Mouse (Mus musculus) hindbrain, embryonic 11.5 days (tissue): ENCODE data around the gene 2700049A03Rik. TPM values are rescaled to one million over a fixed set of nuclear protein-coding genes. Genes with fewer than 3 reads are reported as not detected.
"Not testable (repeated sequence)": the region's sequence is repeated elsewhere in the genome, so short reads cannot be mapped to it uniquely, and the experiment has no call there.

ENCODE experiments used
- ATAC-seq: fragments of 200-750 bp; cut with Nextera tagmentation; 2 replicates; pipeline ENCODE4 v1.8.0; 2017; ENCODE audit warnings: mild to moderate bottlenecking, moderate TSS enrichment, moderate library complexity; ENCODE audit not compliant: low FRiP score
- DNase-seq: peaks from one replicate; pipeline ENCODE4 v3.0.0-alpha.2; 2015; ENCODE audit warnings: low spot score
- H3K27ac ChIP-seq: fragments of 300-500 bp; sonication (generic); 2 replicates; pipeline ENCODE4 v1.5.1; 2014; ENCODE audit warnings: mild to moderate bottlenecking, low read depth, low read length
- H3K27me3 ChIP-seq: fragments of 300-500 bp; sonication (generic); 2 replicates; pipeline ENCODE4 v1.6.1; 2014; ENCODE audit warnings: mild to moderate bottlenecking, low read length, moderate library complexity, mixed read lengths; ENCODE audit not compliant: control insufficient read depth, insufficient read depth
- H3K36me3 ChIP-seq: fragments of 300-500 bp; sonication (generic); 2 replicates; pipeline ENCODE4 v1.6.1; 2014; ENCODE audit warnings: mild to moderate bottlenecking, low read length, moderate library complexity, mixed read lengths; ENCODE audit not compliant: control insufficient read depth, insufficient read depth
- H3K4me1 ChIP-seq: fragments of 300-500 bp; sonication (generic); replicated peaks from 2 replicates; pipeline ENCODE4 v1.6.1; 2014; ENCODE audit warnings: low read length, mixed read lengths; ENCODE audit not compliant: control insufficient read depth, insufficient read depth
- H3K4me2 ChIP-seq: fragments of 300-500 bp; sonication (generic); replicated peaks from 2 replicates; pipeline ENCODE4 v1.6.1; 2014; ENCODE audit warnings: mild to moderate bottlenecking, low read depth, low read length
- H3K4me3 ChIP-seq: fragments of 300-500 bp; sonication (generic); 2 replicates; pipeline ENCODE4 v1.5.1; 2014; ENCODE audit warnings: low read depth, low read length
- H3K9ac ChIP-seq: fragments of 300-500 bp; sonication (generic); 2 replicates; pipeline ENCODE4 v1.6.1; 2014; ENCODE audit warnings: low read depth, low read length
- H3K9me3 ChIP-seq: fragments of 300-500 bp; sonication (generic); 2 replicates; pipeline ENCODE4 v1.6.1; 2016; ENCODE audit warnings: low read length; ENCODE audit not compliant: control insufficient read depth
- WGBS: fragments of 180-500 bp; shearing (Covaris S2); extraction: QIAGEN DNeasy Blood & Tissue Kit; methylation state at CpG from one replicate; pipeline ENCODE4 v1.1.7; 2014; 5-methylcytosine and 5-hydroxymethylcytosine counted together
- polyA plus RNA-seq: library from polyadenylated mRNA; unstranded; fragments of >200 nt; fragmentation: Nextera tagmentation; extraction: Ambion mirVana; gene quantifications from 2 replicates; pipeline ENCODE4 v1.2.1, GENCODE M21; 2014

The 2700049A03Rik gene
- polyA plus RNA-seq, result 16.8 and 23.3 TPM in 2 replicates

- Histone ChIP-seq H3K4me3 (peak within 1 kb of the TSS; percentile 96), H3K9me3 (no peaks in the 10 kb centered on the region), H3K36me3 (0 out of 2 replicates have a peak, but pooled peaks cover 3% of the 10 kb centered on the region), H3K4me2 (peak within 1 kb of the TSS; percentile 77), H3K27me3 (no peaks in the 10 kb centered on the region), H3K9ac (peak within 1 kb of the TSS; percentile 86), H3K4me1 (no peaks in the 10 kb centered on the region; the same call in 1 of the 2 replicates), H3K27ac (peak within 1 kb of the TSS; percentile 51)
- under 1% methylated on average over 52 of the region's 52 CpGs for WGBS
- DNase-seq, result peak; percentile 86
- peak; percentile 94 for ATAC-seq
Measured at GRCm38 (mm10) chr12:71136130-71136973, at the start of gene 2700049A03Rik, which contains the start of gene Timm9. Gene 2700049A03Rik (plus strand): TSS chr12:71136848. Gene Timm9 (minus strand): TSS chr12:71136684.

DNA sequence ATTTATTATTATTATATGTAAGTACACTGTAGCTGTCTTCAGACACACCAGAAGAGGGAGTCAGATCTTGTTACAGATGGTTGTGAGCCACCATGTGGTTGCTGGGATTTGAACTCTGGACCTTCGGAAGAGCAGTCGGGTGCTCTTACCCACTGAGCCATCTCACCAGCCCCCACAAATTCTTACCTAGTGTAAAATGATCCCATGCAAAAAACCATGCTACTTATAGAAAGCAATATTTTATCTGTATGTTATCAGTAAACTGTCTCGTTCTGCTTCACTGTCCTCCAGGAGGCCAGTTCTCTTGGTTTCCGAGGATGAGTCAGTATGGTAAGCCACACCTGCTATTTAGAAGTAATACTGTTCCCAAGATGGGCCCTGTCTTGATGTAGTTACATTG, 32.4 kb upstream of the 2700049A03Rik start:
- H3K4me2 ChIP-seq, H3K27ac ChIP-seq, H3K4me1 ChIP-seq, H3K9ac ChIP-seq, H3K36me3 ChIP-seq, H3K9me3 ChIP-seq, H3K4me3 ChIP-seq, H3K27me3 ChIP-seq, DNase-seq, ATAC-seq: not testable (repeated sequence)
- 92% methylated on average over 4 of the region's 4 CpGs for WGBS

DNA sequence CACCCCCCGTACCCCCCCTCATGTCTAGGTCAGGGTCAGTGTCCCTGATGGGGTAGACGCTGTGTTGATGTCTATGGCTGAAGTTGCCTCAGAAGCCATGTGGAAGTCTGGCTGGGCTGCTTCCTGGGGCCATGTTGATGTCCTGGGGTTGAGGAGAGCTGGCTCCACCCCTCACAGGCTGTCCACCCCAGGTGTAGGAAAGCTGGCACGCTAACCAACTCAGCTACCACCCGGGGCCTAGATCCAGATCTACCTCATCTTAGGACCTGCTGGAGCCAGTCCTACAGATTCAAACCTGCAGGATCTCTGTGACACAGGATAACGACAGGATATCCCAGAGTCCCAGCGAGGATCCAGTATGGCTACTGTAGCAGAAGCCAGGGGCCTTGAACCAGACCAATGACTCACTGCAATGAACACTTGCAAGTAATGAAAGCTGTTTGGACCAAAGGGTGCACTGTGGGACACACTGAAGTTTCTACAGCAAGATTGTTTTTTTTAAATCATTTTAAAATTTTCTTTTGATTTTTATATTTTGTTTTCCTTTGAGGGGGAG, 29.4 kb upstream of the 2700049A03Rik start:
- H3K27ac ChIP-seq, result no peak overlapping the region
- no peaks in the 10 kb centered on the region for H3K4me1 ChIP-seq
- no peaks in the 10 kb centered on the region for H3K9me3 ChIP-seq
- no peak for ATAC-seq
- H3K9ac ChIP-seq, result no peak overlapping the region
- H3K36me3 ChIP-seq, result no peaks in the 10 kb centered on the region
- H3K27me3 ChIP-seq, result no peaks in the 10 kb centered on the region
- no peak for DNase-seq
- WGBS, result 84% methylated on average over 6 of the region's 6 CpGs
- H3K4me2 ChIP-seq, result no peak overlapping the region
- no peak overlapping the region for H3K4me3 ChIP-seq

DNA sequence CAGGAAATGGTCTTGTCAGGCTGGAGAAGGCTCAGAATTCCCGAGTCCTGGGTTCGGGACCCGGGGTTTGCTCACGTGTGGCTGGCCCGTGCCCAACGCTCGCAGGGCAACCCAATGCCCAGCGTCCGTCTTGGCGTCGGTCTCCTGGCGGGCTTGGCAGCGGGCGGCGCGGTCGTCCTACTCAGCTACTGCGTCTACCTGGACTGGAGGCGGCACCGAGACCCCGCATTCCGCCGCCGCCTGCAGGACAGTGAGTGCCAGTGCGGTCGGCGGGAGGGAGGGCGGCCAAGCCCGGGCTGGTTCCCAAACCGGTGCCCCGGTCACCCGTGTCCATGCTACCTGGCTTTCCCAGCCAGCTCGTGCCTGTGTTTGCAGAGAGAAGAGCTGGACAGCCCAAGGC, 25.3 kb upstream of the 2700049A03Rik start, which contains the start of gene Tomm20l:
Tomm20l (plus strand) TSS at position 98 of the 400 bp plus-strand sequence.
- no peaks in the 10 kb centered on the region for H3K36me3 ChIP-seq
- H3K27ac ChIP-seq, result no peak within 1 kb of the TSS
- no peaks in the 10 kb centered on the region for H3K9me3 ChIP-seq
- DNase-seq (peak; percentile 51), ATAC-seq (no peak)
- 12% methylated on average over 33 of the region's 33 CpGs for WGBS
- 0 out of 2 replicates have a peak within 1 kb of the TSS, but pooled peaks have one; percentile 0 for H3K4me3 ChIP-seq
- no peak within 1 kb of the TSS; the same call in 1 of the 2 replicates for H3K4me2 ChIP-seq
- H3K27me3 ChIP-seq, result no peaks in the 10 kb centered on the region
- no peak within 1 kb of the TSS for H3K9ac ChIP-seq
- no peaks in the 10 kb centered on the region for H3K4me1 ChIP-seq

- DNase-seq (no peak), ATAC-seq (no peak)
- no peak overlapping the region for H3K4me2 ChIP-seq
- H3K9me3 ChIP-seq, result no peaks in the 10 kb centered on the region
- WGBS, result 86% methylated on average over 10 of the region's 10 CpGs
- H3K4me3 ChIP-seq, result no peak overlapping the region
- H3K27ac ChIP-seq, result no peak overlapping the region
- H3K9ac ChIP-seq, result no peak overlapping the region
- H3K36me3 ChIP-seq, result no peaks in the 10 kb centered on the region
- H3K4me1 ChIP-seq, result no peaks in the 10 kb centered on the region
- H3K27me3 ChIP-seq, result no peaks in the 10 kb centered on the region
Measured at GRCm38 (mm10) chr12:71113074-71113473, 23.6 kb upstream of the 2700049A03Rik start.

GRCm38 (mm10) chr12:71113675-71114288, 22.9 kb upstream of the 2700049A03Rik start:
- 34% methylated on average over 12 of the region's 12 CpGs for WGBS
- DNase-seq, result peak; percentile 44
- no peaks in the 10 kb centered on the region for H3K9me3 ChIP-seq
- no peak overlapping the region for H3K9ac ChIP-seq
- no peak overlapping the region for H3K27ac ChIP-seq
- H3K4me1 ChIP-seq, result no peaks in the 10 kb centered on the region
- no peaks in the 10 kb centered on the region for H3K36me3 ChIP-seq
- no peak overlapping the region for H3K4me3 ChIP-seq
- no peaks in the 10 kb centered on the region for H3K27me3 ChIP-seq
- no peak for ATAC-seq
- no peak overlapping the region for H3K4me2 ChIP-seq

DNA sequence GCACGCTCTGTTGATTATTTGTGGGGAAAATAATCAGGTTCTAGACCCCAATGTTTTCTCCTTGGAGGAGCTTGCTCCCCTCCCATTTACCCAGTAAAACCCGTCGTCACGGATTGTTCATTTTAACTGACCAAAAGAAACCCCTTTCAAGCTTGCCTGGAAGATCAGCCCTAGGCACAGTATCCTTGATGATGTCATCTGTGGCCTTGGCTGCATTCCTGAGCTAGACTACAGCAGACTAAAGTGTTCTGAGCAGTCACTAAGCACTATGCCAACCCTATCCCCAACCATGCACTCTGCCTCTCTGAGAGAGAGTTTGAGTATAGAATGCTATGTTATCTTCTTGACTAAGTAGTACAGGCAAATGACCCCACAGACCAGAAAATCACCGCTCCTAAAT, 20.2 kb upstream of the 2700049A03Rik start:
- DNase-seq, result no peak
- H3K27me3 ChIP-seq, result no peaks in the 10 kb centered on the region
- 86% methylated on average over 5 of the region's 5 CpGs for WGBS
- no peaks in the 10 kb centered on the region for H3K4me1 ChIP-seq
- no peak for ATAC-seq
- no peaks in the 10 kb centered on the region for H3K36me3 ChIP-seq
- H3K4me3 ChIP-seq, result no peak overlapping the region
- no peaks in the 10 kb centered on the region for H3K9me3 ChIP-seq
- no peak overlapping the region for H3K4me2 ChIP-seq
- H3K9ac ChIP-seq, result no peak overlapping the region
- no peak overlapping the region for H3K27ac ChIP-seq

GRCm38 (mm10) chr12:71122731-71123130, 13.9 kb upstream of the 2700049A03Rik start:
- no peak for ATAC-seq
- Histone ChIP-seq H3K4me1 (no peaks in the 10 kb centered on the region), H3K27ac (no peak overlapping the region), H3K4me3 (no peak overlapping the region), H3K9me3 (no peaks in the 10 kb centered on the region), H3K36me3 (no peaks in the 10 kb centered on the region), H3K9ac (no peak overlapping the region), H3K4me2 (no peak overlapping the region), H3K27me3 (no peaks in the 10 kb centered on the region)
- WGBS, result 92% methylated on average over 10 of the region's 10 CpGs
- no peak for DNase-seq
